Mouse (Mus musculus) heart, embryonic 14.5 days (tissue): ENCODE measurements at regions not wholly inside any gene's neighbourhood (a gene's known extent, or its start where the extent isn't known, plus 50 kb on each side); places are given as distances from the start of the nearest gene placed in this dataset.

Experiments used
- ATAC-seq: fragments of 200-750 bp; cut with Nextera tagmentation; 2 replicates; pipeline ENCODE4 v1.8.0; 2017; ENCODE audit warnings: low read depth, moderate TSS enrichment; ENCODE audit not compliant: insufficient number of reproducible peaks, insufficient read depth, low FRiP score
- H3K27ac ChIP-seq, 2 experiments: fragments of 200-500 bp in 1 of 2; fragments of 300-500 bp in 1 of 2; sonication (generic) in 1 of 2; replicated peaks in 1 of 2; 2 replicates each; pipeline ENCODE4 v1.5.1; 2012 to 2014; ENCODE audit warnings: low read depth in 2 of 2, low read length in 2 of 2, control low read depth in 1 of 2, mild to moderate bottlenecking in 1 of 2, mixed read lengths in 1 of 2; ENCODE audit not compliant: control insufficient read depth in 1 of 2, insufficient read depth in 1 of 2
- H3K27me3 ChIP-seq: fragments of 300-500 bp; sonication (generic); 2 replicates; pipeline ENCODE4 v1.6.1; 2014; ENCODE audit warnings: mild to moderate bottlenecking, low read length, control low read depth; ENCODE audit not compliant: control insufficient read depth, insufficient read depth
- H3K36me3 ChIP-seq: fragments of 300-500 bp; sonication (generic); 2 replicates; pipeline ENCODE4 v1.6.1; 2014; ENCODE audit warnings: mild to moderate bottlenecking, control low read depth, low read length, mixed read lengths; ENCODE audit not compliant: control insufficient read depth, insufficient read depth
- H3K4me1 ChIP-seq, 2 experiments: fragments of 200-500 bp in 1 of 2; fragments of 300-500 bp in 1 of 2; sonication (generic) in 1 of 2; 2 replicates each; pipeline ENCODE4 v1.6.1; 2012 to 2014; ENCODE audit warnings: low read length in 2 of 2, control low read depth in 1 of 2, mixed read lengths in 1 of 2; ENCODE audit not compliant: control insufficient read depth in 2 of 2, insufficient read depth in 2 of 2
- H3K4me2 ChIP-seq: fragments of 300-500 bp; sonication (generic); 2 replicates; pipeline ENCODE4 v1.6.1; 2014; ENCODE audit warnings: mild to moderate bottlenecking, low read length
- H3K4me3 ChIP-seq, 2 experiments: fragments of 200-500 bp in 1 of 2; fragments of 300-500 bp in 1 of 2; sonication (generic) in 1 of 2; 2 replicates each; pipeline ENCODE4 v1.5.1; 2012 to 2014; ENCODE audit warnings: low read length in 2 of 2, mild to moderate bottlenecking in 2 of 2, control low read depth in 1 of 2, low read depth in 1 of 2, moderate library complexity in 1 of 2; ENCODE audit not compliant: control insufficient read depth in 1 of 2, insufficient read depth in 1 of 2
- H3K9ac ChIP-seq: fragments of 300-500 bp; sonication (generic); 2 replicates; pipeline ENCODE4 v1.6.1; 2014; ENCODE audit warnings: mild to moderate bottlenecking, low read length
- H3K9me3 ChIP-seq: fragments of 300-500 bp; sonication (generic); 2 replicates; pipeline ENCODE4 v1.6.1; 2016; ENCODE audit warnings: low read length, control low read depth; ENCODE audit not compliant: control insufficient read depth
- WGBS: fragments of 180-500 bp; shearing (Covaris S2); extraction: QIAGEN DNeasy Blood & Tissue Kit; methylation state at CpG from one replicate; pipeline ENCODE4 v1.1.7; 2014; 5-methylcytosine and 5-hydroxymethylcytosine counted together

- ATAC-seq: no peak
- peaks cover 3 to 18% of the 10 kb centered on the region in 2 experiments; a peak in 3 of 4 replicates for H3K4me1 ChIP-seq
- no peak overlapping the region for H3K9ac ChIP-seq
- no peaks in the 10 kb centered on the region for H3K9me3 ChIP-seq
- no peaks in the 10 kb centered on the region for H3K27me3 ChIP-seq
- WGBS: 67% methylated on average over 9 of the region's 9 CpGs
- H3K4me3 ChIP-seq: no peak overlapping the region
- 0 out of 4 replicates have a peak overlapping the region, but pooled peaks of 1 of the 2 experiments have one; percentile 3 for H3K27ac ChIP-seq
- H3K4me2 ChIP-seq: no peak overlapping the region
- no peaks in the 10 kb centered on the region for H3K36me3 ChIP-seq
Measured at GRCm38 (mm10) chr3:52643100-52643551, 373.9 kb downstream of the Cog6 start.

GRCm38 (mm10) chr3:52641226-52642181 lies 373.4 kb downstream of the Foxo1 start:
- Histone ChIP-seq H3K4me1 (peaks cover 3 to 18% of the 10 kb centered on the region in 2 experiments; a peak in 3 of 4 replicates), H3K9me3 (no peaks in the 10 kb centered on the region), H3K9ac (no peak overlapping the region), H3K27ac (peak overlapping the region; percentile 19 to 62; a peak in 2 of 4 replicates), H3K4me2 (no peak overlapping the region), H3K4me3 (no peak overlapping the region), H3K27me3 (no peaks in the 10 kb centered on the region), H3K36me3 (no peaks in the 10 kb centered on the region)
- ATAC-seq: no peak
- WGBS: 74% methylated on average over 10 of the region's 10 CpGs

DNA sequence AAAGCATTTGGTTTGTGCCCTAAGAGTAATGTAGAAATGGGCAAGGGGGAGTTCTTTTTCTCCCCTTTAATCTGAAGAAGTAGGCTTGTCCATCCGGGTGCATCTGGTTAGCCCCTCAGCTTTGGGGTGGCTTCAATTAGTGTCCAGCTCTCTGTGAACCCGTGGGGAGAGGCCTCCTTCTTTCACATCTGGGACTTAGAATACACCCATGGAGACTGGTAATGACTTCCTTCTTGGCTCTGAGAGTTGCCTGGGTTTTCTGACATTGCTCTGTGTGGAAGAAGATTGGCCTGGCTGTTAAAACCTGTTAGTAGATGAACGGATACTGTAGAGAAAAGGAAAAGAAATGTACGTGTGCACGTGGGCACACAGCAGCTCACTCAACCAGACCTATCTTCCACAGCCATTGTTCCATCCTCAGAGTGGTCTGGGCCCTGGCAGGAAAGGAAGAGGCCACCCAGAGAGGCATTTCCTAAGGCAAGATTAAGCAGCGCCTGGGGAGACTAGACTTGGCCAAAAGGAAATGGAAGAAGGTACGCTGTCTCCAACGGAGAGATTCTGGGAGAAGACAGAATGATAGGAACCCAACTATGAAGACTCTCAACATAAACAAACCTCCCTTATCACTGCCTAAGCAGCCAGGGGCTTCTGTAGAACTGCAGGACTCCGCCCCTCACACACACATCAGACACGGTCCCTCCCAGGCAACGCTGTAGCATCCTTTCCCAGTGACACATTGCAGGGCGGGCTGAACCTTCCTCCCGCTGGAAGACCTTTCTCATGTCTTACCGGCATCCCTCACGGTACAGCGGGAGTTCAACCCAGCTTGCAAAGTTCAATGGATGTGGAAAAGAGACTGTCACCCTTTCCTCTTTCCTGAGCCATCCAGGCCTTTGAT lies 372.4 kb downstream of the Foxo1 start:
- Histone ChIP-seq H3K36me3 (no peaks in the 10 kb centered on the region), H3K4me2 (no peak overlapping the region), H3K4me1 (peaks cover 3 to 18% of the 10 kb centered on the region in 2 experiments; a peak in 3 of 4 replicates), H3K9me3 (no peaks in the 10 kb centered on the region), H3K27ac (peak overlapping the region; percentile 39 to 62), H3K4me3 (no peak overlapping the region), H3K9ac (no peak overlapping the region), H3K27me3 (no peaks in the 10 kb centered on the region)
- WGBS: 43% methylated on average over 16 of the region's 16 CpGs
- ATAC-seq: peak; percentile 76

DNA sequence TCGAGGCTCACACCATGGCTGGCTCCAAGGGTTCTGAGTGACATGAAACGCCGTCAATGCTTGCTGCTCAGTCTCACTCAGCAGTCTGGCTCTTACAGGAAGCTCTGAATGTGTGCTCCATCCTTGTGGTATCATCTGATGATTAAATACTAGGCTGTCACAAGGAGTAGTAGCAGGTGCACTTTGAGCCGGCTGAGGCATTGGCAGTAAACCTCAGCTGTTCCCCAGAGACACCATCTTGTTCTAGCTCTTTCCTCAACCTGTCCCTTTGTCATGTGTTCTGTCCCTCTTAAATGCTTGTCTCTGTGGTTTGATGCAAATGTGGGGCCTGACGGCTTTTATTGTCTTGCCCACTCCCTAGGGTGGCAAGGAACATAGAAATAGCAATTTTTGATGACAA lies 370.7 kb downstream of the Foxo1 start:
- Histone ChIP-seq H3K4me2 (no peak overlapping the region), H3K27me3 (no peaks in the 10 kb centered on the region), H3K9ac (no peak overlapping the region), H3K9me3 (no peaks in the 10 kb centered on the region), H3K4me1 (peaks cover 3 to 14% of the 10 kb centered on the region in 2 experiments; a peak in 3 of 4 replicates), H3K27ac (no peak overlapping the region), H3K36me3 (no peaks in the 10 kb centered on the region), H3K4me3 (no peak overlapping the region)
- ATAC-seq: no peak
- WGBS: 77% methylated on average over 5 of the region's 5 CpGs

DNA sequence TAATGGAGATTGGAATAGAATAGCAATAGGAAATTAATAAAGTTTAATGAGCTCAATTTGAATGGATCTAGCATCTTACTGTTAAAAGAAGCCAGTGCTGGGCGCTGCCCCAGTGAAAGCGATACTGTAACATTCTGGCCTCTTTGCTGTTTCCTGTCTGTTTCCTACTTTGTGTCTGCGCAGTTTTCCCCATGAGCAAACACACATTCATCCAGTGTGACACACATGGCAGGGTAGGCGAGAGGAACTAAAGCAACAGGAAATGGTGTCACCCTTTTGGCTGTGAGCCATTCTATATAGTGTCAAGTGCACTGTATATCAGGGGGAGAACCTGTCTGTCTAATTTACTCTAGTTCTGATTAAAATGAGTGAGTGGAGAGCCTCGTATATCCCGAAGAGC lies 366.2 kb downstream of the Foxo1 start:
- no peaks in the 10 kb centered on the region for H3K9me3 ChIP-seq
- H3K4me2 ChIP-seq: no peak overlapping the region
- no peak overlapping the region for H3K4me3 ChIP-seq
- peaks cover 0 to 6% of the 10 kb centered on the region in 2 experiments; a peak in 2 of 4 replicates for H3K4me1 ChIP-seq
- 0 out of 4 replicates have a peak overlapping the region, but pooled peaks of 1 of the 2 experiments have one; percentile 2 for H3K27ac ChIP-seq
- ATAC-seq: no peak; the same call in 1 of the 2 replicates
- H3K9ac ChIP-seq: no peak overlapping the region
- WGBS: 59% methylated on average over 6 of the region's 6 CpGs
- no peaks in the 10 kb centered on the region for H3K27me3 ChIP-seq
- no peaks in the 10 kb centered on the region for H3K36me3 ChIP-seq

- Histone ChIP-seq H3K4me1 (peaks cover 0 to 6% of the 10 kb centered on the region in 2 experiments; a peak in 2 of 4 replicates), H3K9me3 (no peaks in the 10 kb centered on the region), H3K36me3 (no peaks in the 10 kb centered on the region), H3K27me3 (no peaks in the 10 kb centered on the region), H3K4me2 (no peak overlapping the region), H3K4me3 (no peak overlapping the region), H3K9ac (no peak overlapping the region), H3K27ac (peak overlapping the region; percentile 27 to 50; a peak in 1 of 4 replicates)
- no peak for ATAC-seq
- WGBS: 68% methylated on average over 15 of the region's 15 CpGs
Measured at GRCm38 (mm10) chr3:52633491-52634100, 365.5 kb downstream of the Foxo1 start.

GRCm38 (mm10) chr3:52632635-52633034 lies 364.5 kb downstream of the Foxo1 start:
- no peaks in the 10 kb centered on the region for H3K36me3 ChIP-seq
- H3K4me2 ChIP-seq: no peak overlapping the region
- no peak overlapping the region for H3K27ac ChIP-seq
- 68% methylated on average over 2 of the region's 2 CpGs for WGBS
- no peaks in the 10 kb centered on the region for H3K27me3 ChIP-seq
- no peaks in the 10 kb centered on the region for H3K9me3 ChIP-seq
- no peak overlapping the region for H3K4me3 ChIP-seq
- no peak for ATAC-seq
- no peak overlapping the region for H3K9ac ChIP-seq
- H3K4me1 ChIP-seq: peaks cover 0 to 6% of the 10 kb centered on the region in 2 experiments; a peak in 2 of 4 replicates
